Mouse (Mus musculus): Measurements from ENCODE around the gene Naxd. TPM values are rescaled to one million over a fixed set of nuclear protein-coding genes. Genes with fewer than 3 reads are reported as not detected.

Gene Naxd
- polyA plus RNA-seq (2012): 44.8 and 46.7 TPM in 2 replicates

DNA sequence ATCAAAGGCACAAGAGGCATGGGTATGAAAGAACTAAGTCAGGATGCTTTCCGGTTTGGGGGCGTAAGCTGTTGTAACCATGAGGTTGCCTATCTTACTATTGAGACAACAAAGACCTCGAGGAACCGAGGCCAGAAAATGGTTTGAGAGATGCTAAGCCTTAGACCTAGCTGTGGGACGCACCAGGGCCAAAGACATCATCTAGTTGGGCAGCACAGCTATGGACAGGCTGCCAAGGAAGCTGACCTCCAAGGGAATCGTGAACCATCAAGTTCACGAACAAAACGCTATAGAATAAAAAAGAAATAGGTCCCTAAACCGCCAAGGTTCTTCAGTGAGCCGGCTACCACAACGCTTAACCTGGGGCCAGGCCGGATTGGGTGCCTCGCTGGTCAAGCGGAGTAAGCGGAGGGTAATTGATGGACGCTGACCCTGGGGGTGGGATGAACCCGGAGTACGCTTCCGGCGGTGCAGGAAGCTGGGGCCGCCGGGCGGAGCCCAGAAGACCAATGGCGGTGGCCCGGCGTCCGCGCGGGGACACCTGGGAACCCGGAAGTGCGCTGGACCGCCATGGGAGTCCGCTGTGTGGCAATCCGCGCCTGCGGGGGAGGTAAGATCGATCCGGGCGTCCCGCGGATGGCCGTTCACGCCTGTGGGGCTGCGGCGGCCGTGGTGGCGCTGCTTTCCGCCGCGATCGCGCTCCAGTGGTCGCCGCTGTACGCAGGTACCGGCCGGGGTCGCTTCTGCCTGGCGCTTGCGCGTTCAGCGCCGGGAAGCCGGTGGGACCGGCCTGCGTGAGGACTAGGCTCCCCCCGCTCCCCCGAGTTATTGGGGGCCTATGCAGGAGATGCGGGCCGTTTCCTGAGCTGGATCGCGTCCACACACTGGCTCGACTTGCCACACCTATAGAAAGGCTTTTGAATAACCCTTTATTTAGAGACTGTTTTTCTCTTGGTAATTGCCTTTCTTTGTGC, at the start of gene Naxd:
Gene Naxd, plus strand, starts transcription at position 490 of the 974 bp plus-strand sequence.
- TF ChIP-seq GATA1 (IDR thresholded peaks at IDR 0.05; ENCODE audit: low read length): no peak

DNA sequence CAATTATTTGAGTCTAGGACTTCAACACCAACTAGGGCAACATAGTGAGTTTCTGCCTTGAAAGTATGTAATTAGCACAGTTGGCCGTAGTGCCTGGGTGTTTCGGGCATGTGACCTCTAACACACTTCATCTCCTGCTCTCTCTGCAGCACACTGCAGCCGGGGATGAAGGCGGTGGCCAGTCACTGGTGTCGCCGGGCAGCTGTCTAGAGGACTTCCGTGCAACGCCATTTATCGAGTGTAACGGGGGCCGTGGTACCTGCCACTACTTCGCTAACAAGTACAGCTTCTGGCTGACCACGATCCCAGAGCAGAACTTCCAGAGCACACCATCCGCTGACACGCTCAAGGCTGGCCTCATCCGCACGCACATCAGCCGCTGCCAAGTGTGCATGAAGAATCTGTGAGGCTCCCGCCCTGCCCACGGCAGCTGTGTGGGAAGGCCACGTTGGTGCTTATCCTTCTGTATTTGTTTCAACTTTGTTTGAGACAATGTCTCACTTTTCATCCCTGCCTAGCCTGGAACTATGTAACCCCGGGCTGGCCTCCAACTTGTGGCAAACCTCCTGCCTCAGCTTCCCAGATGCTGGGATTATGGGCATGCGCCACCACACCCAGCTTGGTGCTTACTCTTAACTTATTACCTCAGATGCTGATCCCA, 49.3 kb upstream of the Naxd start:
- no peak for TF ChIP-seq GATA1 (IDR thresholded peaks at IDR 0.05; ENCODE audit: low read length)

DNA sequence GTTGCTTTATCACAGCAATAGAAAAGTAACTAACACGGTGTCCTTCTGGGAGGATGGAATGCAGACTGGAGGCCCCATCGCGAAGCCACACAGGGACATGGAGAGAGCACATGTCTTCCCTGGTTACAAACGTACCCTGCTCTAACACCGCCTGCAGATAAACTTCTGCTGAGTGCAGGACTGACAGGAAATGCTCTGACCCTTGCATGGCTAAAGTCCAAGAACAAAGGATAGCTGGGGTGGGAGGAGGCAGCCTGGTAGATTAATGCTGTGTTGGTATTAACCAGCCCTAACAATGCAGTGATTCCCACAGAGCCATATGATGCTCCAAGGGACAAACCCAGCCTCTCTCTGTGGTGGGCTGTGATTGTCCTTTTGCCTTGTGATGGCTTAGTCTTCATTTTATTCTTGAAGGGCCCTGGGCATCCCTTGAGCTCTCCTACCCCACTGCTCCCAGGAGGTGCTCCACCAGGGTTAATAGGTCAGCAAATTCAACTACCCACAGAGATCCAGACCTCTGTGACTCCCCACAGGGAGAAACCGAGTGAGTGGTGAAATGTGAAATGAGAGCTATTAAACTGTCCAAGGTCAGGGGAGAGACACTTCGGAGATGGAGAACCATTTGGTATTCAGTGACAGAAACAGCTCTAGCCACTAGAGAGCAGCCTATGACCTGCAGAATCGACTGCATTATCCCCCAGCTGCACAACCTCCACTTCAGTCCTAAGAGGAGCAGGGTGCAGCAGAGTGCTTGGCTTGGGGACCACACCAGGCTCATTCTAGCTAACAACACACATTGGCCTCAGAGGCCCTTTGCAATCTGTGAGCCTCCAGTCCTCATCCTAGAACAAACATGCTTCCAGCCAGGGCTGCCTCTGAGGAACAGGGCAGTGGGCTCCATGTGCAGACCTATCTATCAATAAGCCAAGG, 46.9 kb upstream of the Naxd start:
- TF ChIP-seq GATA1 (IDR thresholded peaks at IDR 0.05; ENCODE audit: low read length): no peak

DNA sequence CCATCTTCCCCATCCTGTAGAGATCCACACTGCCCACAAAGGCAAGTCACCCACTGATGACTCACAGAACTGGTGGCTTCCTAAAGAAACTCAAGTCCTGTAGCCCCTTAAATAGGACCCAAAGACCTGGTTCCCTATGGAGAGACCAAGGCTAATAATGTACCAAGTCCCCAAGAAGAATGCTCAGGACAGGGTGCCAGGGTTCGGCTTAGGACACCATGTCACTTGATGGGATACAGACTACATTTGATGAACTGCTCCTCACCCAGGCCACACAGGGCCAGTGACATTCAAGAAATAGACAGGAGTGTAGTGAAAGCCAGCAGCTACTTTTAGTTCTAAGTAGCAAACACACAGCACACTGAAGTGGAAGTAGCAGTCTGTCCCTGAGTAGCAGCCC, 45.2 kb upstream of the Naxd start:
- TF ChIP-seq GATA1 (IDR thresholded peaks at IDR 0.05; ENCODE audit: low read length): no peak

DNA sequence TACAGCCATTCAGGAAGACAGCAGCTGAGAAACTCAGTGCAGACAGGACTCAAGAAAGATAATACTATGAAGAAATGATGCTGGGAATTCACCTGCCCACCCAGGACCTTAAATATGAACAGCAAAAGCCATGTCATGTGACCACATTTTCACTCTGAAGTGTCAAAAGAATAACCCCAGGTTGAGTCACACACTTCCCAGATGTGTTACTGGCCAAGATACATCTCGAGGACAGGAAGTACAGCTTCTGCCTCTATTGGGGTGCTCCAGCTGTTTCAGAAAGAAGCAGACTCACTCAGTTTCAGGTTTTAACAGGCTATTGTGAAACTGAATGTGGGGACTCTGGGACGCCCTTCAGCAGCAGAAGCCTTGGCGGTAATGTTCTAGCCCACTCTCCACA, 44.7 kb upstream of the Naxd start:
- no peak for TF ChIP-seq GATA1 (IDR thresholded peaks at IDR 0.05; ENCODE audit: low read length)

DNA sequence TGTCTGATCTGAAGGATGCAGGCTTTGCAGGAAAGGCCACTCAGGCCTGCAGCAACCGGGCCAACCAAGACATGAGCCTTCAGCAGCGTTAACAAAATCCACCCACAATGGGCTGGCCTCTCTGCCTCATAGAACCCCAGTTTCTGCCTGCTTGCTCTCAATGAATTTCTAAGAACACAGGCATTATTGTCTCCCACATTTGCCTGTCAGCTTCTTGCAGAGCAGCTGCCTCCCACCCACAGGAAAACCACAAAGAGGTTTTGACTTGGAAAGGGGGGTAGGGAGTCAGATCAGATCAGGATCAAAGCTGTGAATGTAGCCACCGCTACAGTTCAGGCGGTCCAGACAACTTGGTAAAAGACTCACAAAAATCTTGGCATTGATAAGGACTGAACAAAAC, 44.3 kb upstream of the Naxd start:
- no peak for TF ChIP-seq GATA1 (IDR thresholded peaks at IDR 0.05; ENCODE audit: low read length)

DNA sequence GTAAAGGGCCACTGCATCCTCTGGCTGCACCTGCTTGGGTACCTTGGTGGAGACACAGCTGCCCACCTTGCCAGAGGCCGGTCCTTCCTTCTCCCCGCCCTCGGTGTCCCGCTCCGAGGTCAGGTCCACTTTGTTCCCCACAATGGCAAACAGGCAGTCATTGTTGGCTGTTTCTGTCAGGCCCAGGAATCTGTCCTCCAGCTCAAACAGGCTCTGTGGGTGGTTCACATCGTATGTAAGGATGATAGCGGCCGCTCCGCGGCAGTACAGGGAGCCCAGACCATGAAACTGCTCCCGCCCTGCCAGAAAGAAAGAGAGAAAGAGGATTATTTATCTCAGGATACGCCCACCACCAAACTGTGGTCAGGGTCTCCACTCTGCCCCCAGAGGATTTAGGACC, 43.1 kb upstream of the Naxd start:
- TF ChIP-seq GATA1 (IDR thresholded peaks at IDR 0.05; ENCODE audit: low read length): no peak

DNA sequence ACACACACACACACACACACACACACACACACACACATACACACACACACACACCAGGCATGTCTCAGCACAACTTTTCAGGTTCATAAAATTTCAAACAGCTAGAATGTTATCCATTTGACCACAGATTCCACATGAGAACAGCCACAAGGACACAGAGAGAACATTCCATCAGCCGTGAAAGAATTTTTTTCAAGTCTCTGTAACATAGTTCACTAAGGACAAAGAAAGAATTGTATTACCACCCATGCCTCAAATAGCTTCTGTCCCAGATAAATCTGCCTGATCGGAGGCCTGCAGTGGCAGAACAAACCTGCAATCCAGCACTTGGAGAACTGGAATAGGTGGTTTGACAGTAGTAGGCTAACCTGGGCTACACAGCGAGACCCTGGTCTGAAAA, 40.0 kb upstream of the Naxd start:
- no peak for TF ChIP-seq GATA1 (IDR thresholded peaks at IDR 0.05; ENCODE audit: low read length)

DNA sequence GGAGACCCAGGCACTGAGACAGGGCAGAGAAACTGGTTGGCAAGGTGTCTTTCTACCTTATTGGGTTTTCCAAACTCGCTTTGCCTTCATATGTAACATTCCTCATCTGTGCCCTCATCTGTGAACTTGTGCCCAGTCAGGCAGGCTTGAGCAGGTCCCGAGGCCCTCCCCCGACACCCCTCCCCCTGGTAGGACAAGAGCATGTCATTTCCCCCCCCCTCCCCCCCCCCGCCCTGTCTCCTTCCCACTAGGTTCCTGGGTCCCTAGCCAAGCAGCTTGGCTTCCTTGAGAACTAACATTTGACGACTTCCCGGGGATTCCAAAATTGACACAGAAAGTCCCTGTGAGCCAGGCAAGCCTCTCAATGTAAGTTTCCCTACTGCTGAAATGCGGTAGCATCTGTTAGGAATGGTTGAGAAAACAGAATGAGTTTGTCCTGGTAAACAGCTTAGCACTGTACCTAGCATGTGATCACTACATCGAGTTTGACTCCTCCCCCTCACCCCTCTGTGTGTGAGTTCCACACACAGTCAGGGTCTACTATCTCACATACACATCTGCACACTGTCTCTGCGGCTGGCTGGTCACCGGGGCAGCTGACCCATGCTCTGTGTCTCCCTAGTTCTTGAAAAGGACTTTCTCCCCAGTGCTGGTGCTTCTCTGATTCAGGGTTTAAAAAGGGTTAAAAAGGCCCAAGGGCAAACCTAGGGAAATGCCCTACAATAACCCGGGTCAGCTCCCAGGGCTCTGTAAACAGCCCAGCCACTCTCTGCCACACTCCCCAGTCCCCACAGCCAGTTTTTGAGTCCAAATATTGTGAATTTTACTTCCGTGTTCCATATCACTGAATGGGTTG, 39.1 kb upstream of the Naxd start:
- no peak for TF ChIP-seq GATA1 (IDR thresholded peaks at IDR 0.05; ENCODE audit: low read length)

DNA sequence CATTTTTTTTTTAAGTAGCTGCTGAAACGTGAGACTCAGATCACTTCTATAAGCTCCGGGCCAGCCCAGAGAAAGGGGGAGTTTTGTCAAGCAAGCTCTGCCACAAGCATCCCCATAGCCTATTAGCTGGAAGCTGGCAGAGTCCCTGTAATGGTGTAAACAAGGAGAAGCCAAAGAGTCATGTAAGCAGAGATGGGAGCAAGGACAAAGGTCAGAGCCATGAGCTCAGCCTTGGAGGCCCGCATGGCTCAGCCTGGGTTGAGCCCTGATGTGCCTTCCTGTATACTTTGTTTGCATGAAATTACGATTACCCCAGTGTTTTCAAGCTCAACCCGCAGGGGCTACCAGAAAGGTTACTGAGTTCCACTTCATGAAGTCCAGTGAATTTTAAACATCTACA, 38.3 kb upstream of the Naxd start:
- no peak for TF ChIP-seq GATA1 (IDR thresholded peaks at IDR 0.05; ENCODE audit: low read length)

DNA sequence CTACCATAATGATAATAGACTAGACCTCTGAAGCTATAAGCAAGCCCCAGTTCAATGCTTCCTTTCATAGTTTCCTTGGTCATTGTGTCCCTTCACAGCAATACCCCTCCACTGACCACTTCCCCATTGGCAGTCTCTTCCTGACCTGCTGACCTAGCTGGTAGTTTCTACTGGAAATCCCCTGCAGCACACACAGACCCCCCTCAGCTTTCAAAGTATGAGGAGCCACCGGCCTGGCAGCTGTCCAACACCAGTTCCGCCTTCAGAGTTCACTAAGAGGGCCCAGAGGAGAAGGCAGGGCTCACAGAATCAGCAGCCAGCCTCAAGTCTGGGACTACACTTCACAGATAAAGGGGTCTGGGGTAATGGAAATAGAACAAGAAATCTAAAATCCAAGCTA, 36.4 kb upstream of the Naxd start:
- TF ChIP-seq GATA1 (IDR thresholded peaks at IDR 0.05; ENCODE audit: low read length): no peak

DNA sequence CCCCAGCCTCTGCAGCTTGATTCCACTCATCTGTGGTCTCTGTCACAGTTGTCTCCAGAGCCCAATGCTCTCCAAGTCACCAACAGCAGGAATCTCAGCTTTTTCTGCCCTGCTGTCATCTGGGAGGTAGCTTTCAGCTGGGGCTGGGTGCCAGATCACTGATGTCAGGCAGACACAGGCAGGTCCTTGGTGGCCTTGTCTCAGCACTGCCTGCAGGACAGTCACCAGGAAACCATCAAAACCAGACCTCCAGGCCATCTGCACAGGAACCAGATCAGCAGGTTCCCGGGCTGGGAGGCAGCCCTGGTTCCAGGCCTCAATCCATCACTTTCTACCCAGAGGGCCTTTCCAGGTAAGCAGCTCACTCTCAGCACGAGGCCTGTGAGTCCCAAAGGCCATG, 35.5 kb upstream of the Naxd start:
- TF ChIP-seq GATA1 (IDR thresholded peaks at IDR 0.05; ENCODE audit: low read length): no peak

DNA sequence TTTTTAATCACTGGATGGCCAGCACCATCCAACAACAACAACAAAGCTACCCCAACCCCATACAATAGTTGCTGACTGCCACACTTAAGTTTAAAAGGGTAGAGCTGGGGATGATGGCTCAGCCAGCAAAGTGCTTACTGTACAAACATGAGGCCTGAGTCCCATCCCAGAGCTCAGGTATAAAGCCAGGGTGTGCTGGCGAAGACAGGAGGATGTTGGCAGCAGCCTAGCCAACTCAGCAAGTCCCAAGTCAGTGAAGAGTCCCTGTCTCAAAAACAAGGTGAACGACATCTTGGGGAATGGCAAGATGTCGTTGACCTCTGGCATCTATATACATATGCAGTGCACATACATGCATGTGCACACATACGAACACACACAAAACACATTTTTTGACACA, 34.7 kb upstream of the Naxd start:
- no peak for TF ChIP-seq GATA1 (IDR thresholded peaks at IDR 0.05; ENCODE audit: low read length)

DNA sequence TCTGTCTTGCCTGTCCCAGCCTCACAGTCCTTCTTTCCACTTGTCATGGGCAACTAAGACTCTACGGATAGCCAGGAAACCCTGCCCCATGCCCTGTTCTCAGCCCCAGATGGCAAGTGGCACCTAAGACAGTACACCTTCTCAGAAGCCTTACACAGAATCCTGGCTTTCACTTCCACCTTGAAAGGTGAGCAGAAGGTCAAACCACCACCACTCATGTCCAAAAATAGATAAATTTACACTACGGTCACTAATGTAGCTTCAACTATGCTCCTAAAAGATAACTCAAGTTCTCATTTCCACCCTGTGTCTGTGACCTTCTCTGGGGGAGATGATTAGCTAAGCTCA, 33.8 kb upstream of the Naxd start:
- TF ChIP-seq GATA1 (IDR thresholded peaks at IDR 0.05; ENCODE audit: low read length): no peak

Data from G1E-ER4 (cell line).